Mouse (Mus musculus): ENCODE results near the gene Cep170b. TPM values are rescaled to one million over a fixed set of nuclear protein-coding genes. Genes with fewer than 3 reads are reported as not detected.

The Cep170b gene
- polyA plus RNA-seq, 1 experiment from 2014 or later: 23.2 TPM

DNA sequence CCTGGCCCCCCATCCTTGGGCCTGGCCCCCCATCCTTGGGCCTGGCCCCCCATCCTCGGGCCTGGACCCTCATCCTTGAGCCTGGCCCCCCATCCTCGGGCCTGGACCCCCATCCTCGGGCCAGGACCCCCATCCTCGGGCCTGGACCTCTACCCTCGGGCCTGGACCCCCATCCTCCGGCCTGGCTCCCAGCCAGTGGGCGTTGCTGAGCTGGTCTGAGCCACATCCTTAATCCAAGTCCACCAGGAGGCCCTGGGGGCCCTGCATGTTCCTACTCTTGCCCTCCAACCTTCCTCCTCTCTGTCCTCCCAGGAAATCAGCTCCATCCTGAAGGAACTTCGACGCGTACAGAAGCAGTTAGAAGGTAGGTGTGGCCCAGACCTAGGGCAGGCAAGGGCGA is 24.0 kb downstream of the Cep170b start:
- Histone ChIP-seq H3K36me3 (peaks cover 40% of the 10 kb centered on the region), H3K9me3 (no peaks in the 10 kb centered on the region), H3K4me1 (peaks cover 15% of the 10 kb centered on the region), H3K27me3 (replicated peaks) (no peaks in the 10 kb centered on the region), H3K4me3 (no peak overlapping the region), H3K27ac (no peak overlapping the region), H3K9ac (no peak overlapping the region), H3K4me2 (replicated peaks) (no peak overlapping the region)
- 91% methylated on average over 11 of the region's 11 CpGs for WGBS
- ATAC-seq (ENCODE audit: low FRiP score, low read depth): no peak

DNA sequence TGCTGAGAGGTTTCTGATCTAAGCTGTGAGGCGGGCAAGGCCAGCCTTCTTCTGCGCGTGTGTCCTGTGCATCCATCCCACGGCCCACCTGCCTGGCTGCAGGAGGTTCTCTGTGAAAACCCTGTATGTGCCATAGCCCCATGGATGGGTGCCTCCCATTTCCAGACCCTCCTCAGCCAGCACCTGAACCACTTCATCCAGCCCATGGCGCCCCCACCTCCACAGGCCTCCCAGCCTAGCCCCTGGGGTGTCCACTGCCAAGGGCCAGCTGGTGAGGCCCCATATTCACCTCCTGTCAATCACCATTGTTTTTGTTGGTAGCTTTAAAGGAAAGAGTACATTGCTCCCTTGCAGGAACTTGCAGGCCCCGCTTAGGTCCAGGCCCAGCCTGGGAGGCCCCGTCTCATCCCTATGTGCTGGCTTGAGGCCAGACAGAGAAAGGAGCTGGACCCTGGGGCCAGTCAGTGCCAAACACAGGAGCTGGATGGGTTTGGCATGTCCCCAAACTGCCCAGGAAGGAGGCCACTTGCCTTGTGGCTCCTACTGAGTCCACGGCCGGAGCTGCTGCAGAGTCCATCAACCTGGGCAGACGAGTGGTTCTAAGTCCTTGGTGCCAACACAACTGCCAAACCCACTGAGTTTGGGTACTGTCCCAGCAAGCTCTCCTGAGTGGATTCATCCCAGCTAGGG is 24.8 kb downstream of the Cep170b start:
- no peaks in the 10 kb centered on the region for H3K9me3 ChIP-seq
- no peak overlapping the region for H3K4me3 ChIP-seq
- H3K36me3 ChIP-seq: peaks cover 32% of the 10 kb centered on the region
- H3K27ac ChIP-seq: no peak overlapping the region
- WGBS: 88% methylated on average over 10 of the region's 10 CpGs
- peaks cover 15% of the 10 kb centered on the region for H3K4me1 ChIP-seq
- H3K9ac ChIP-seq: no peak overlapping the region
- no peaks in the 10 kb centered on the region for H3K27me3 ChIP-seq (replicated peaks)
- ATAC-seq (ENCODE audit: low FRiP score, low read depth): no peak
- H3K4me2 ChIP-seq (replicated peaks): no peak overlapping the region

- peaks cover 29% of the 10 kb centered on the region for H3K36me3 ChIP-seq
- ATAC-seq (ENCODE audit: low FRiP score, low read depth): no peak
- peaks cover 15% of the 10 kb centered on the region for H3K4me1 ChIP-seq
- H3K4me2 ChIP-seq (replicated peaks): no peak overlapping the region
- no peak overlapping the region for H3K9ac ChIP-seq
- H3K27me3 ChIP-seq (replicated peaks): no peaks in the 10 kb centered on the region
- no peaks in the 10 kb centered on the region for H3K9me3 ChIP-seq
- 90% methylated on average over 10 of the region's 10 CpGs for WGBS
- no peak overlapping the region for H3K27ac ChIP-seq
- no peak overlapping the region for H3K4me3 ChIP-seq
Measured at GRCm38 (mm10) chr12:112745716-112746115, 25.5 kb downstream of the Cep170b start.

DNA sequence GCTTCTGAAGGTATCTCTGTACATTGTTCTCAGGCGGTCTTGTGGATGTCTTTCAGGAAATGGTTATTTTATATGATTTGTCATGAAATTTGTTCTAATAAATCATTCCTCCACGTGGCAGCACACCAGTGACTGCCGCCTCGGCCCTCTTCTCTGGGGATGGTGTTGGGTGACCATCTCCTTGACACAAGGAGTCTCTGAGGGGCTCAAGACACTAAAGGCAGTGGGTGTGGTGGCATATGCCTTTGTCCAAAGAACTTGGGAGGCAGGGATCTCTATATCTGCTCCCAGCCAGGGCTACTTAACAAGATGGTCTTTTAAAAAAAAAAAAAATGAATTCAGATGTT is 26.2 kb downstream of the Cep170b start:
- no peak overlapping the region for H3K27ac ChIP-seq
- no peaks in the 10 kb centered on the region for H3K9me3 ChIP-seq
- H3K4me2 ChIP-seq (replicated peaks): no peak overlapping the region
- WGBS: 79% methylated on average over 4 of the region's 4 CpGs
- peaks cover 15% of the 10 kb centered on the region for H3K4me1 ChIP-seq
- H3K4me3 ChIP-seq: no peak overlapping the region
- peak; percentile 5; the same call in 1 of the 2 replicates for ATAC-seq (ENCODE audit: low FRiP score, low read depth)
- H3K27me3 ChIP-seq (replicated peaks): no peaks in the 10 kb centered on the region
- H3K9ac ChIP-seq: no peak overlapping the region
- peaks cover 26% of the 10 kb centered on the region for H3K36me3 ChIP-seq

DNA sequence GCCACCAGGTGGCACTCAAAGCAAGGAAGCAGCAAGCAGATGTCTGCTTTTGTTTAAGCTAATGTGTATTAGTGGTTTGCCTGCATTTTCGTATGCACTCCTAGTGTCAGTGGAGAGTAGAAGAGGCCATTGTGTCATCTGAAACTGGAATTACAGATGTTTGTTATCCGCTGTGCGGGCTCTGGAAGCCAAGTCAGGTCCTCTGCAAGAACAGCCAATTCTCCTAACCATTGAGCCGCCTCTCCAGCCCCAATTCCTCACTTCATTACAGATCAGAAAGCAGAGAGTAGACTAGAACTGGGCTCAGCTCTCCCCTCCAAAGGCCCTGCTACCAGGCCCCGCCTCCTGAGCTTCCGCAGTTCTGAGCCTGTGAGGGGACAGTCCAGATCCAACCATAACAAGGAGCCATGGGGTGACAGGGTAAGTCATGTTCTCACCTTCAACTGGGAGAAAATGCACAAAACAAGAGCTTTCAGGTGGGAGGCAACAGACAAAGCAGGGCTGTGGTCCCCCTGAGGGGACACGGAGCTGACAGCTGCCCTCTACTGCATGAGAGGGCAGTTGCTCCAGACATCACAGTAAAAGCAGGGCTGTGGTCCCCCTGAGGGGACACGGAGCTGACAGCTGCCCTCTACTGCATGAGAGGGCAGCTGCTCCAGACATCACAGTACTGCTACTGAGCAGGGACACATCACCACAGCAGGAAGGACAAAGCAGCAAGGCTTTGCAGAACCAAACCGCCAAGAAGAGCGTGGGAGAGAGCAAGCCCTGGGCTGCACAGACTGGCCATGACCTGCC is 26.8 kb downstream of the Cep170b start:
- Histone ChIP-seq H3K4me1 (peaks cover 15% of the 10 kb centered on the region), H3K36me3 (peaks cover 25% of the 10 kb centered on the region), H3K4me3 (no peak overlapping the region), H3K27me3 (replicated peaks) (no peaks in the 10 kb centered on the region), H3K9me3 (no peaks in the 10 kb centered on the region), H3K4me2 (replicated peaks) (peak overlapping the region; percentile 32), H3K27ac (peak overlapping the region; percentile 83), H3K9ac (peak overlapping the region; percentile 29; the same call in 1 of the 2 replicates)
- 30% methylated on average over 10 of the region's 10 CpGs for WGBS
- peak; percentile 77 for ATAC-seq (ENCODE audit: low FRiP score, low read depth)

DNA sequence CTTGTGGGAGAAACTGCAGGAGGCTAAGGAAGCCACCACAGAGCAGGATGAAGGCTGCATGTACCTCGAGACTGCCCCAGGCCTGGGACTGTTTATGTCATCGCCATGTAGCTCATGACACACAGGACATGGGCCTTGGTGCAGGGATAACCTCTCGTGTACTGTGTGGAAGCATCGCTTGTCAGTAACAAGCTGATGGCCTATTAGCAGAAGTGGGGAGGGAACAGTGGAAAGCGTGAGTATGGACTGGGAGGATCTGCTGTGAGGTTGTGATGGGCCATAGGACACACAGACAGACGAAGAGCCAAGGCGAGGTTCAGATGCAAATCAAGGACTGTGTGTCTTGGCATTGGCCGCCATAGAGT is 27.3 kb downstream of the Cep170b start:
- H3K4me3 ChIP-seq: no peak overlapping the region
- WGBS: 75% methylated on average over 8 of the region's 8 CpGs
- H3K4me1 ChIP-seq: peaks cover 15% of the 10 kb centered on the region
- peaks cover 21% of the 10 kb centered on the region for H3K36me3 ChIP-seq
- no peak; the same call in 1 of the 2 replicates for ATAC-seq (ENCODE audit: low FRiP score, low read depth)
- no peaks in the 10 kb centered on the region for H3K27me3 ChIP-seq (replicated peaks)
- H3K27ac ChIP-seq: peak overlapping the region; percentile 83
- H3K9me3 ChIP-seq: no peaks in the 10 kb centered on the region
- H3K9ac ChIP-seq: no peak overlapping the region
- peak overlapping the region; percentile 32 for H3K4me2 ChIP-seq (replicated peaks)

GRCm38 (mm10) chr12:112750976-112751375 is 30.7 kb downstream of the Cep170b start:
- Histone ChIP-seq H3K9me3 (no peaks in the 10 kb centered on the region), H3K4me1 (peaks cover 11% of the 10 kb centered on the region), H3K4me3 (no peak overlapping the region), H3K27ac (no peak overlapping the region), H3K4me2 (replicated peaks) (no peak overlapping the region), H3K27me3 (replicated peaks) (no peaks in the 10 kb centered on the region), H3K9ac (no peak overlapping the region), H3K36me3 (no peaks in the 10 kb centered on the region)
- no peak for ATAC-seq (ENCODE audit: low FRiP score, low read depth)
- 87% methylated on average over 12 of the region's 12 CpGs for WGBS

GRCm38 (mm10) chr12:112752399-112752798 is 32.1 kb downstream of the Cep170b start:
- Histone ChIP-seq H3K27ac (no peak overlapping the region), H3K4me3 (no peak overlapping the region), H3K9me3 (no peaks in the 10 kb centered on the region), H3K36me3 (no peaks in the 10 kb centered on the region), H3K9ac (no peak overlapping the region), H3K4me2 (replicated peaks) (no peak overlapping the region), H3K27me3 (replicated peaks) (no peaks in the 10 kb centered on the region), H3K4me1 (peaks cover 4% of the 10 kb centered on the region)
- no peak for ATAC-seq (ENCODE audit: low FRiP score, low read depth)
- WGBS: 60% methylated on average over 2 of the region's 2 CpGs

GRCm38 (mm10) chr12:112755900-112756299 is 35.6 kb downstream of the Cep170b start:
- ATAC-seq (ENCODE audit: low FRiP score, low read depth): no peak
- H3K4me1 ChIP-seq: no peaks in the 10 kb centered on the region
- no peaks in the 10 kb centered on the region for H3K36me3 ChIP-seq
- no peaks in the 10 kb centered on the region for H3K27me3 ChIP-seq (replicated peaks)
- no peak overlapping the region for H3K4me3 ChIP-seq
- no peak overlapping the region for H3K27ac ChIP-seq
- no peaks in the 10 kb centered on the region for H3K9me3 ChIP-seq
- H3K4me2 ChIP-seq (replicated peaks): no peak overlapping the region
- WGBS: 81% methylated on average over 4 of the region's 4 CpGs
- H3K9ac ChIP-seq: no peak overlapping the region

GRCm38 (mm10) chr12:112757896-112758295 is 37.6 kb downstream of the Cep170b start:
- no peak overlapping the region for H3K4me2 ChIP-seq (replicated peaks)

DNA sequence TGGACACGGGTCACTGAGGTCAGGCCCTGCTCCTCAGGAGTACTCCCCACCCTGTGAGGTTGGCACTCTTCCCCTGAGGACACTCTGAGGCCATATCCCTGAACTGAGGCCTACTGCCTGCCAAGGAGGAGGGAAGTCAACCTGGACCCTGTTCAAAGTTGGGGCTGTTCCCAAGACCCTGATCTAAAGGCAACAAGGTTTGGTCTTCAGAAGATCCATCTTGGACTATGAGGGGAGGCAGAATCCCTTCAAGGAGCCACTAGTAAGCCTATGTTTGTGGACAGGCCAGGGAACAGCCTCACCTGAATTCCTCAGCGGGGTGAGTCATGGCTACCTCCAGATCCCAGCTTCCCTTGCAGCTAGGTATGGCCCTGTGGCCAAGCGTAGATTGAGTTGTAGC is 39.2 kb downstream of the Cep170b start:
- Histone ChIP-seq H3K27me3 (replicated peaks) (no peaks in the 10 kb centered on the region), H3K4me3 (no peak overlapping the region), H3K9ac (no peak overlapping the region), H3K27ac (no peak overlapping the region), H3K36me3 (no peaks in the 10 kb centered on the region), H3K4me2 (replicated peaks) (no peak overlapping the region), H3K9me3 (no peaks in the 10 kb centered on the region), H3K4me1 (no peaks in the 10 kb centered on the region)
- no peak for ATAC-seq (ENCODE audit: low FRiP score, low read depth)
- WGBS: 87% methylated on average over 3 of the region's 3 CpGs

More at GRCm38 (mm10) chr12:112757896-112758295, 37.6 kb downstream of the Cep170b start:
- Histone ChIP-seq H3K36me3 (no peaks in the 10 kb centered on the region), H3K27me3 (replicated peaks) (no peaks in the 10 kb centered on the region), H3K4me1 (no peaks in the 10 kb centered on the region), H3K4me3 (no peak overlapping the region), H3K27ac (no peak overlapping the region), H3K9me3 (no peaks in the 10 kb centered on the region), H3K9ac (no peak overlapping the region)
- ATAC-seq (ENCODE audit: low FRiP score, low read depth): no peak
- 93% methylated on average over 5 of the region's 5 CpGs for WGBS

DNA sequence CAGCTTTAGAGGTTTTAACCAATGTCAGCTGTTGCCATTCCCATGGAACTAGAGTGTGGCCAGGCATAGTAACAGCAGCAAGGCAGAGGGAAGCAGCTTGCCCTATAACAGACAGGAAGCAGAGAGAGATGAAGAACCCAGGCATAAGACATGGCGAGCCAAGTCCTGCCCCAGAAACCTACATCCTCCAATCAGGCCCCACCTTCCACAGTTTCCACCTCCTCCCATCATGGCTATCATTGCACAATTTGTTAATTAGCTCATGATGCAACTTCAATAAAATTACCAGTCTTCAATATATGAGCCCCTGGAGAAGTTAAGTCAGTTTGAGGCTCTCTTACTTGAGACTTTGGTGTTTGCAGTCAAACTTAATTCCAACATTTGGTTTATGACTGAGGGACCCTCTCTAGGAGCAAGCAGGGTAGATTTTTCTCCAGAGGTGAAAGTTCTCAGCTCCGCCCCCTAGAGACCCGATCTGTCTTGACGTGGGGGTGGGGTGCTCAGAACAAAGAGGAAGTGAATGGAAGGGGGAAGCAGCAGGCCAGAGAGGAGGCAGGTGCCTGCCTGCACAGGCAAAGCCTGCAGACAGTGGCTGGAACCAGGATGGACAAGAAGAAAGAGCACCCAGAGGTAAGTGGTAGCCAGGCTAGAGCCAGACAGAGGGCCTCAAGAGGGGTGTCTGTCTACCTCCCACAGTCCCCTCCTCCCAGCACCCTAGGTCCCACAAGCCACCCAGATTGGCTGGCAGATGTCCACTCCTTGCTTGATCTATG is 40.1 kb downstream of the Cep170b start, which contains the start of gene Pld4:
Pld4 (plus strand) TSS at position 502 of the 773 bp plus-strand sequence.
- Histone ChIP-seq H3K27me3 (replicated peaks) (no peaks in the 10 kb centered on the region), H3K36me3 (no peaks in the 10 kb centered on the region), H3K4me3 (no peak within 1 kb of the TSS), H3K4me1 (no peaks in the 10 kb centered on the region), H3K9me3 (no peaks in the 10 kb centered on the region), H3K27ac (no peak within 1 kb of the TSS), H3K4me2 (replicated peaks) (no peak within 1 kb of the TSS), H3K9ac (no peak within 1 kb of the TSS)
- ATAC-seq (ENCODE audit: low FRiP score, low read depth): no peak
- WGBS: 44% methylated on average over 4 of the region's 4 CpGs
